Mouse (Mus musculus) erythroblast, adult 5-6 weeks (primary cell): ENCODE data around the gene Acot8. TPM values are rescaled to one million over a fixed set of nuclear protein-coding genes. Genes with fewer than 3 reads are reported as not detected.

Experiments used
- ATAC-seq: replicated peaks from 2 replicates; pipeline ENCODE4 v1.8.0; 2016; ENCODE audit warnings: moderate number of reproducible peaks, mild to moderate bottlenecking, moderate TSS enrichment, inconsistent platforms; ENCODE audit not compliant: poor library complexity, low FRiP score, severe bottlenecking
- total RNA-seq, 2 experiments: library from RNA; stranded (forward) in 1 of 2; stranded (reverse) in 1 of 2; fragments of 150-400 nt in 1 of 2; fragments of 200-764, 138-1000 nt in 1 of 2; gene quantifications; 2 replicates each; pipeline versions ENCODE4 v1.2.3 to v1.2.4; 2015 to 2017; ENCODE audit warnings: low replicate concordance in 2 of 2

The Acot8 gene
- total RNA-seq, 2 experiments from 2014 or later = 10.0 to 15.8 TPM

DNA sequence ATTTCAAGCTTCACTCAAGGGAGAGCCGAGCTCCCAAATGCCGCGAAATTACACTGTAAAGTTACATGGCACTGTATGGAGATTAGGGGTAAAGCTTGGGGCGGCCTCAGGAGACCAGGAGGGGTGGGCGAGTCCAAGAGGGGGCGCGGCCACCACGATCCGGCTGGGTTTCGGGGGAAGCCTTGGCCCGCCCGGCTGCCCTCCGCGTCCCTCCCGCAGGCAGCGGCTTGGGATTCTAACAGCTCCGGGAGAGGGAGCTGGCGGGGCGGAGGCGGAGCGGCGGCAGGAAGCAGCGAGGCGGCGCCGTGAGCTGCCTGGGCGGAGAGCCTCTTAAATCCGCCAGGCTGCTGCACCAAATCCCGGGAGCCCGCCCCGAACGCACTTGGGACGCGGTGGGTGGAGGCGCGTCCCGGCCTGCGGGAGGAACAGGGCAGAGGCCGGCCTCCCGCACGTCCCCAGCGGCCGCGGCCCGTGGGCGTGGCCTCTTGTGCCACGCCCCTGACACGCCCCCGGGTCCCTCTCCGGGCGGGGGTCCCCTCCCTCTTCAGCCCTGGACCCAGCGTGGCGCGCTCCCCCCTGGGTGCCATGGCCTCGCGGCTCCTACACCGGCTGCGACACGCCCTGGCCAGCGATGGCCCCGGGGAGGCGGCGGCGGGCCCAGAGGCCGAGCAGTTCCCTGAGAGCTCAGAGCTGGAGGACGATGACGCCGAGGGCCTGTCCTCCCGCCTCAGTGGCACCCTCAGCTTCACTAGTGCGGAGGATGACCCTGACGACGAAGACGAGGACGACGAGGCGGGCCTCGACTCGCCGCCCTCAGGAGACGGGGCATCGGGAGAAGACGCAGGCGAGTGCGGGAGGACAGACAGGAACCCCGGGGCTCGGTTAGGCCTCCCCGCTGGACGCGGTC, 18.9 kb downstream of the Acot8 start, which contains the start of gene Snx21:
Snx21 (plus strand) TSS at position 343 of the 907 bp plus-strand sequence.
- peak; percentile 62 for ATAC-seq

DNA sequence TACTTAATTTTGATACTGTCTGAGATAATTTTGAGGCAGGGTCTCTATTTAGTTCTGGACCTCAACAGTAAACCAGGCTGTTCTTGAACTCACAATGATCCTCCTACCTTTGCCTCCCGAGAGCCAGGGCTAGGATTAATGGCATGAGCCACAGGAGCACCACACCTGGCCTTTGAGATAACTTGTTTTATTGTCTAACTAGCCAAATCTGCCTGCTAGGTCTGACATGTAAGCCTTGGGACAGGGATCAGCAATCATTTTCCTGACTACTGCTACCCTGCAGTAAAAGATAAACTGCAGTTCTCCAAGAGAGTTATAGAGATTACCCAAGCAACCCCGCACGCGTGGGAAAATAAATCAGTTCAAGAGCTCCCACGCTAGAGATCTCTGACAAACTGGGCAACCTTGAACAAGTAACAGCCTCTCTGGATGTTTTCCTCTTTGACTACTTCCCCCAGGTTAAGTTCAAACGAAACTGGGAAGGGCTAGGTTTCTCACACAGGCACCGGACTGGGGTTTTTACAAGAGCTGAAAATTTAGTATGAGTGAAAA, 19.7 kb downstream of the Acot8 start:
- no peak for ATAC-seq

DNA sequence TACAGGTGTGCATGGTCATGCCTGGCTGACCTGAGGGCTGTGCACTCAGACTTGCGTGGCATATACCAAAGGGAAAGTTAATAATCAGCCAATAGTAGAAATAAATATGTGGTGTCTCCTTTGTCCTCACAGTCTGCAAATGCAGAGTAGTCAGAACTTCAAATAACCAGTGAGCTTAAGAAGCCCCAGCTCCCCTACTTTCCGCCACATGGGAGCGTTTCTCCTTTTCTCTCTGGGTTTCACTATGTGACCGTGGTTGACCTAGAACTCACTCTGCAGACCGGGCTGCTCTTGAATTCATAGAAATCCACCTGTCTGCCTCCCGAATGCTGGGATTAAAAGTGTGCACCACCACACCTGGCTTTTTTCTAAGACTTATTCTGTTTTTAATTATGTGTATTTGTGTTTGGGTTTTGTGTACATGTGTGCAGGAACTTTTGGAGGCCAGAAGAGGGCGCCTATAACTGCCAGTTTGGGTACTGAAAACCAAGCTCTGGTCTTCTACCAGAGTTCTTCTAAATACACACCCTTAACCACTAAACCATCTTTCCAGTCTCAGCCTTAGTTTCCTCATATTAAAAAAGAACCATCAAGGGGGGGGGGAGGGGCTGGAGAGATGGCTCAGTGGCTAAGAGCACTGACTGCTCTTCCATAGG, 20.6 kb downstream of the Acot8 start:
- no peak for ATAC-seq

DNA sequence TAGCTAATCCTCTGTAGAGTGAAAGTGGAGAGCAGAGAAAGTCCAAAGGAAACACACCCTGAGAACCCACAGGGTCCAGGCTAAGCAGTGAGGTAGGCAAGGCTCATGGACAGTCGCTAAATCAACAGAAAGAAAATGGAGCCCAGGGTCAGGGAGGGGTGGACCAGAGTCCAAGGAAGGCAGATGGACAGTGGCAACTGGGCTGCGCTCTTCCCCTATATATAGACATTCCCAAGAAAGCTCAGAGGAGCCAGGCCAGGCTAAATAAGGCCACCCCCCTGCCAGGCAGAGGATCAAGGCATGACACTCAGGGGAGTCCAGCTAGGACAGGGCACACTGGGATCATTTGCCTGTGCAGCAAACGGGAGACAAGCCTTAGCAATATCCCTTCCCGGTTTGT, 22.8 kb downstream of the Acot8 start:
- ATAC-seq = no peak

DNA sequence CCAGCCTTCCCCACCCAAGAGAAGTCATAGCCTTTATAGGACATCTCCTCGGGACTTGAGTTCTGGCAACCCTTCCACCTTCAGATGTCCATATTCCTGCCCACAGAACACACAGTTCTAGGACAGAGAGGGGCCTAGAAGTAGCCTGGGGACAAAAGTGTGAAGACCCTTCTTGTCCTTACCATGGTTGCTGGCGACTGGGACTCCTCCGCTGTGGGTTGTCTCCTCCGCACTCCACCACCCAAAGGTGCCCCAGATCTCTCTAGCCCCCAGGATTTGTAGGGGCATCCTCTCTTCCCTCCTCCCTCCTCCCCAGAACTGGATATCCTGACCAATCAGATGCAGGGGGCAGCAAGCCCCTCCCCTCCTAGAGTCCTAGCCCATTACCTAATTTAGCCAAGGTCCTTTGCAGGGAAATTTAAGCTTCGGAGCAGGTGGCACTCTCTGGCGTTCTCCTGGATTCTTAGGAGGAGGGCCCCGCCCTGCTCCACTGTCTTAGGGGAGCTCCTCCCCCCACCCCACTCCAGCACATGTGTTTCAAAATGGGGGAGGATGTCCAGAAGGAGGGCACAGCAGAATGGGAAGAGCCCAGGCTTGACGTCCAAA, 25.1 kb downstream of the Acot8 start, which contains the start of gene Tnnc2:
Tnnc2 (minus strand) TSS at position 487 of the 606 bp plus-strand sequence.
- no peak for ATAC-seq

DNA sequence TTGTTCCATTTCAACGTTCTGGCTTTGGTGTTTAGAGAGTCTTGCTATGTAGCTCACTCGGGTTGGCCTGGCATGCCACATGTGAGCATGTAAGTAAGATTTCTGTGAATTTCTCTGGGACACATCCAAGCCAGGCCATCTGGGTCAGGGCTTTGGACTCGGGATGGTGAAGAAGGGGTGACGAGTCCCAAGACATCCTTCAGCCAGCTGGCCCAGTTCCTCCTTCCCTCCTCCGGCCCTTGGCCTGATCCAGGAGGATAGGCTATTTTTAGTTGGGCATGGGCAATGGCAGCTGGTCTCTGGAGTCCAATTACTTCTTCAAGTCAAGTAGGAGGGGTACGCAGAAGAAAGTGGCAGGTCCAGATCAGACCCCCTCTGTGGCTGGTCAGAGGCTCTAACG, 25.9 kb downstream of the Acot8 start:
- ATAC-seq = 0 out of 2 replicates have a peak, but pooled peaks have one; percentile 5

DNA sequence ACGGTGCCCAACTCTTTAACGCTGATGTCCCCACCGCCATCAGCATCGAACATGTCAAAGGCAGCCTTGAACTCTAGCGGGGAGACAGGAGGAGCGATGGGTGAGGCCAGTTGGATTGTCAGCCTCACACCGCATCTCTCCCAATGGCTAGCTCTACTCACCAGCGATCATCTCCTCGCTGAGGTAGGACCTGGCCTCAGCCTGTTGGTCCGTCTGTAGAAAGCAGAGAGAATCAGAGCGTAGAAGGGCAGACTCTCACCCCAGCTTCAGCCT, 26.7 kb downstream of the Acot8 start:
- ATAC-seq = no peak

DNA sequence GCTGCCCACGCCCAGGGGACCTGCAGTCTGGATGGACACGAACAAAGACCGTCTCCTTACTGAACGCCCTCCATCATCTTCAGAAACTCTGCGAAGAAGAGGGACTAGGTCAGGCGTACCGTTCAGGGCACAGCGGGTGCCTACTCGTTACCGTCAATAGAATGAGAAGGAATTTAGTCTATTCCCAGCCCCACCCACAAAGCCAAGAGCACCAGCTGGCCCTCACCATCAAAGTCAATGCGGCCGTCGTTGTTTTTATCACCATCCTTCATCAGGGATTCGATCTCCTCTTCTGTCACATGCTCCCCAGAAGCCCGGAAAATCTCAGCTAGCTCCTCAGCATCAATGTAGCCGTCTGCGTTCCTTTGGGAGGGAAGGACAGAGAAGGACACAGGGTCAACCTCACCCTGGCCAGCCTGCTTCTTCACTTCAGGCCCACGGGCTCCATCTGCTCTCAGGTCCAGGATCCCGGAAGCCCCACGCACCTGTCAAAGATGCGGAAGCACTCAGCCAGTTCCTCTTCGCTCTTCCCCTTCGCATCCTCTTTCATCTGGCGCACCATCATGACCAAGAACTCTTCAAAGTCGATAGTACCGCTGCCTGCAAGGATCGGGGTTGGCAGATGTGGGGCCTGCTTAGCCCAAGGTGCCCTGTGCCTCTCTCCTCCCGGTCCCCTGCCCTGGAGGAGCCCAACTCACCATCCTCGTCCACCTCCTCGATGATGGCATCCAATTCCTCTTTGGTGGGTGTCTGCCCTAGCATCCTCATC, 27.3 kb downstream of the Acot8 start:
- ATAC-seq = no peak

DNA sequence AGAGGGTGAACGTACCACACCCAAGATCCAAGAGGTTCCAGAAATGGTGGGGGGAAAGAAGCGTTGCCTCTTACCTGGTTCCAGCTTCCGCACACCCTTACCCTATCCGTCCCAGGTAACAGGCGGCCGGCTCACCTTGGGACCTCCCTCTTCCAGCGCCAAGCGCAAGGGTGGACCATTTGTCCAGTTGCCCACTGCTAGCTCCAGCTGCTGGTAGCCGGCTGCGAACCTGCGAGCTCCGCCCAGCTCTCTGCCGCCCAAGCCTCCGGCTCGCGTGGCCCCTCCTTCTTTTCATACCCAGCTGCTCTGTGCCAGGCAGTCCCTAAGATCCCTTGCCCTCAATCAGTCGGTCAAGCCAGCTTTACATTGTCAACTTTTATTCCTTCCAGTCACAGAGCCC, 27.9 kb downstream of the Acot8 start:
- ATAC-seq = no peak

DNA sequence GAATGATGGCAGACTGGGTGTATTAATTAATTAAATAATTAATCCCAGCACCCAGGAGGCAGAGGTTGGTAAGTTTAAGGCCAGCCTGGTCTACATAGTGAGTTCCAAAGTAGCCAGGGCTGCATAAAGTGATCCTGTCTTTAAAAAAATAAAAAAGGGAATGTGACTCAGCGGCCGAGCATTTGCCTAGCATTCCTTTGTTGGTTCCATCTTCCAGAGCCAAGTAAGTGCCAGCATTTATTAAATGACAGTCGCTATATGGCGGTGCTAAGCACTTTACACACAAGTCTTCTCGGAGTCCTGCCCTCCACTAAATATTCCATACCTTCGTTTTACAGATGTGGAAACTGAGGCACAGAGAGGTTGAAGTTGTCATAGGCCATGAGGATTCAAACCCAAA, 28.6 kb downstream of the Acot8 start:
- no peak for ATAC-seq

DNA sequence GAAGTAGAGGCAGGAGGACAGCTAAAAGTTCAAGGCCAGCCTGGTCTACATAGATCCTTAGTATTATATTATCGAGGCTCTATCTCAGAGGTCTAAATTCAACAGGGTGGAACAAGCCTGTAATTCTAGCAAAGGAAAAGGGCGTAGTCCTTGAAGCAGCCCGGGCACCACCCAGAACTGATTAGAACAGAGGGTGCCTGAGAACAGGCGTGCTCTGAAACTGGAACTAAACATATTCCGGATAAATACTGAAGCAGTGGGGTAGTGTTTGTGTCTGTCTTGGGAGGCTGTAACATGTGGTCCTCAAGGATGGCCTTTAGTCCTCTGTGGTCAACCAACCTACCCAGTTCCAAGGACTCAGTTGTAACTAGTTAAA, 30.7 kb downstream of the Acot8 start:
- peak; percentile 51 for ATAC-seq

DNA sequence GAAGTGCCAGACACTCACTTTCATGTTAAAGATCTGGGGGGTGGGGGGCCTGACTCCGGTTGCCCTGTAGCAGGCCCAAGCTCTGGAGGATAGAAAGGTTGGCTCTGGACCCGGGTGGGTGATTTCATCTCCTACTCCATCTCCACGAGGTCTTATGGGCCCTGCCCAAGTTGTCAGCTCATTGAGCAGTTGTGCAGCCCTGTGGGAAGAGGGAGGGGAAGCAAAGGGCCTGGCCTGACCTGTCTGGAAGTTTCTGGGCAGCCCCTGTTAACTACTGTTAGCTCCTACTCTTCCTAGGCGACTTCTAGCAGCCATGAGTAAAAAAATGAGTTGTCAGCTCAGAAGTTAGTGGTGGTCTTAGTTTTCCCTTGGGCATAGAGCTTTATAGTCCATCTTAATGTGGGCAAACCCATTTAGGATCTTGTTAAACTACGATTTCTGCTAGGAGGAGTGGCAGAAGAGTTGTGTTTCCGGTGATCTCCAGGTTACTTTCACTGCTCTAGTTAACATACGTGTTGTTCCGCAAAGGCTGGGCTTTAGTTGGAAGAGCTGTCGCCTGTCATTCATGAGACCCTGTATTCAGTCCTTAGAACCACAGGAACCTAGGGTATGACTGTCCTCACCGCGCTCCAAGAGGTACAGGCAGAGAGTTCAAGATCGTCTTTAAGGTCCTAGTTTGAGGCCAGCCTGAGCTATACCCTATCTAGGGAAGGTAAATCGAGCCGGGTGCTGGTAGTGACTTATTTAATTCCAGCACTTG, 31.3 kb downstream of the Acot8 start:
- ATAC-seq = no peak

DNA sequence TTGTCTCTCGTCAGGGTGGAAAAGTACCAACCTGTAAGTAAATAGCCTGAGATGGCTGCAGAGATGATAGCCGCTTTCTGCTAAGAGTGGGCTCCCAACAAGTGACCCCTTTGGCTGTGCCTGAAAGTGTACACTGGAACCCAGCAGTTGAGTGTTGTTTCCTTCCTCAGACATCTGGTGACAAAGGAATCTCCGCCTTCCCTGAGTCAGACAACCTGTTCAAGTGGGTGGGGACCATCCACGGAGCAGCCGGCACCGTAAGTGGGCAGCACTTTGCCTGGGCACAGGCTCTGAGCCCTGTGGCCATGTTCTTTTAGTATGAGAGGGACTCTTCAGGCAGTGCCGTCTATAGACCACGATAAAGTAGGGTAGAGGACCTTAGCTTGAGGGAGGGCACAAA, 33.6 kb downstream of the Acot8 start:
- ATAC-seq = no peak

DNA sequence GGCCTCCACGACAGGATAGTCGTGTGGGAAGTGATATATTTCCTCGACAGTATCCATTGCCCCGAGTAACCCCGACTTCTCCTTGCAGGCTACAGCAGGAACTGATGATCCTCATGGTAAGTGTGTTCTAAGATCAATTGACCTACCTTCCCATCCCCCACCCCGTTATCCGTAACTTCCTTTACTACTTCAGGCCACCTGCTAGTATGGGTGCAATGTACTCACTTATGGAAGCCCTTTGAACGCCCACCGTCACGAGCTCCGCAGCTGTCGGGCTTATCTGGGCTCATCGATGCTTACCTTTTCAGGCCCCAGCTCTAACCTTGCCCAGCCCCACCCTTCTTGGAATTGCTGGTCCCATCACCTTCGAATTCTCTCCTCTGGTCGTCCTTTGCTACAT, 34.4 kb downstream of the Acot8 start:
- peak; percentile 15 for ATAC-seq

DNA sequence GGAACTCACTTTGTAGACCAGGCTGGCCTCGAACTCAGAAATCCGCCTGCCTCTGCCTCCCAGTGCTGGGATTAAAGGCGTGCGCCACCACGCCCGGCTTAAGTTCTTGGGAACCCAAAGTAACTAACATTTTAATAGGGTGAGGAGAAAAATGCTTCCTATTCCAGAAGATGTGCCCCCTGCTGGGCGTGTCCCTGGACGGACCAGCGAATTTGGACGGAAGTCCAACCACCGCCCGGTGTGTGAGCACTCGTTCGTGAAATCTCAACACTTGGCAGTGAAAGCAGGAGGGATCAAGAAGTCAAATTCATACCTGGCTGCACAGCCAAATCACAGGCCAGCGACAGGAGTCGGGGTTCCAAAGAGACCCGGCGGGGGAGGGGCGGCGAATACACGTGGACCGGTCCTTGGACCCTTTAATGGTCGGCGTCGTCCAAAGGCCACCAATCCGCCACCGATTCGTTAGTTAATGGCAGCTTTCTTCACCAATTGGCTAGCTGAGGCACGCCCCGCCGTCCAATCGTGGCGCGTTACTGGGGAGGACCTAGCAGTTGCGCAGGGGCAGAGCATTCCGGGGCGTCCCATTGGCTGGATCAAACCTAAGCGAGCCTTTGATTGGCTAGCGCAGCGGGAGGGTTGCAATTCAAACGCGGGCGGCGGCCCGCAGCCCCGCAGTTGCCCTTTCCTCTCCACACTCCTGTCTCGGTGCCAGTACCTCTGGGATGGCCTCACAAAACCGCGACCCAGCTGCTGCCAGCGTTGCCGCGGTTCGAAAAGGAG, 35.2 kb downstream of the Acot8 start, which contains the start of gene Ube2c:
Ube2c (plus strand) TSS at position 641 of the 780 bp plus-strand sequence.
- peak; percentile 86 for ATAC-seq

DNA sequence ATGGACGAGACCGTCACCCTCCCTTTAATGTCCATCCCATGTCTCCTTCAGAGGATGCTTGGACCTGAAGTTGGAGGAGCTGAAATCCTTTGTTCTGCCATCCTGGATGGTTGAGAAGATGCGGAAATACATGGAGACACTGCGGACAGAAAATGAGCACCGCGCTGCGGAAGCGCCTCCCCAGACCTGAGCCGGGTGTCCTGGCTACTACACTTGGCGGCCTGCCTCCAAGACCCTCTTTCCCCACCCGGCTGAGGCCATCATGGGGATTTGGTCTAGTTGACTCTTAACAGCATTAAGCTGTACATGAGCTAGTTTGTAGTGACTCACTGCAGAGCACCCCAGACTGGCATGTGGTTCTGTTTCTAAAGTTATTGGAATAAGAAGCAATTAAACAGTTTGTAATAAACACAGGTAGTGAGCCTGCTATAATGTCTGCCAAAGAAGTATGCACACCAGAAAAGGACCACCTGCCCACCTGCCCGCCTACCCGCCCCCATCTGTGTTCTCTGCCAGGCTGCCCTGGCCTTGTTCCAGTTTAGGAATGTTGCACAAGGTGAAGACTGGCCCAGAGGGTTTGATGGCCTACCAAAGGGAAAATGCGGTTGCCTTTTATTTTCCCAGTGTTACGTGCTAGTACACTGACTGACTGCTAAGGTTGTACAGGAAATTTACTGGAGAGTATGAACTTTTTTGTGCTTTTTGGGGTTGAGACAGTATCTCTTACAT, 36.7 kb downstream of the Acot8 start:
- no peak for ATAC-seq

DNA sequence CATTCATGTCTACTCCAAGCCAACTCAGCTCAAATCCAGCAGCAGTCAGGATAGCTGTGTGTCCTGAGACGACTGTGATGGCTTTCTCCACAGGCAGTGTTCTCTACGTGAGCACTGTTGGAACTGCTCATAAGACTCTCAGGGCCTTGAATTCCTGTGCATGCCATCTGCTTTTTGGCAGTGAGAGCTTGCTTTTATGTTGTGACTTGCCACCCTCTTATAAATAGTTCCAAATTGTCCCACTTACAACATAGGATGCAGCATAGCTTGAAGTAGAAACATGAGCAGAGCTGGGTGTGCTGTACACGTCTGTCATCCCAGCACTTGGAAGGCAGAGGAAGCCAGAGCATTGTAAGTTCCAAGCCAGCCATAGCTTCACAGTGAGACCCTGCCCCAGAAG, 38.8 kb downstream of the Acot8 start:
- ATAC-seq = no peak

DNA sequence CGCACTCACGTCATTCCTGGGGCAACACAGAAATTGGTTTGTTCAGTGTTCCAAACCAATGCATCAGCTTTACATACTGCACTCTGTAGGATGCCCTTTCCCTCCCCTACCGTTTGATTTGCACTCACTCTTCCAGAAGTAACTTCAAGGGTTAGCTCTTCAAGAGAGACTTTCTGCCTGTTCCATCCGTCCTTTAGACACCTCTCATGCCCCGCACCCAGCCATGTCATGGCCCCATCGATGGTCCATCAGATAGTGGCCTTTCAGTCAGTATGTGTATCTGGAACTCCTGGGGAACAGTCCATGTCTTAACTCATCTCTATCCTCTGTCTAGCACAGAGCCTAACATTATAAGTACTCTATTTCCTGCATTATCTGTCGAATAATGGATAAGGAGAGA, 42.1 kb downstream of the Acot8 start:
- ATAC-seq = no peak
